Mouse (Mus musculus) lung, postnatal 0 days (tissue): ENCODE measurements around the gene Trpv4.
A peak's percentile ranks its signal among the peaks of the same experiment; 100 is the strongest.

Experiments
- CTCF ChIP-seq: IDR thresholded peaks from 2 replicates; pipeline ENCODE4 v1.5.1; 2016; ENCODE audit warnings: antibody characterized with exemption, mild to moderate bottlenecking
- EP300 ChIP-seq: IDR thresholded peaks from 2 replicates; pipeline ENCODE4 v1.6.1; 2016; ENCODE audit warnings: antibody characterized with exemption, mild to moderate bottlenecking, control low read depth

- TF ChIP-seq CTCF = peak; percentile 30; the same call in 1 of the 2 replicates
- TF ChIP-seq EP300 = no peak
These were observed 14.9 kb upstream of the Trpv4 start for GRCm38 (mm10) chr5:114673114-114673513.
